Mouse (Mus musculus) testis, adult 2 months (tissue): ENCODE data around the gene Git2.

Experiments
- CTCF ChIP-seq: fragments of 200-500 bp; IDR thresholded peaks from 2 replicates; pipeline ENCODE4 v1.5.1; 2012; ENCODE audit warnings: low read depth, mild to moderate bottlenecking, inconsistent platforms, low read length, moderate library complexity; ENCODE audit not compliant: control insufficient read depth, insufficient read depth, insufficient replicate concordance
- POLR2A ChIP-seq: fragments of 200-500 bp; IDR thresholded peaks from 2 replicates; pipeline ENCODE4 v1.6.1; 2012; ENCODE audit warnings: low read depth, mild to moderate bottlenecking, inconsistent platforms, low read length, moderate library complexity; ENCODE audit not compliant: control insufficient read depth

DNA sequence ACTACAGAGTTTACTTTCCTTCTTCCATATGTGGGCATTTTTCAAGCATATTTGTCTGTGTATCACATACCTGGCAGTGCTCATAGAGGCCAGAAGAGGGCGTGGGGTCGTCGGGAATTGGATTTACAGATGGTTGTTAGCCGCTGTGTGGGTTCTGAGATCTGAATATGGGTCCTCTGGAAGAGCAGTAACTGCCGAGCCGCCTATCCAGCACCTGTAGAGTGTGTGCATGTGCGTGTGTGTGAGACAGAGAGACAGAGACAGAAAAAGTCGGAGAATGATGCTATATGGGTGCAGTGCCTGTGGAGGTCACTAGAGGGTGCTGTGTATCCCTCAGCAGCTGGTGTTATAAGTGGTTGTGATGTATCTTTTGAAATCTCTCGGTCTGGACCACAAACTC, 48.9 kb upstream of the Git2 start:
- TF ChIP-seq CTCF (peak; percentile 73), POLR2A (no peak)
